Mouse (Mus musculus) duodenum, adult 2 months (tissue): ENCODE results near the gene Gpr149. TPM values are rescaled to one million over a fixed set of nuclear protein-coding genes. Genes with fewer than 3 reads are reported as not detected.

Experiments
- polyA plus RNA-seq: library from polyadenylated mRNA; depleted of rRNA; stranded (reverse); fragments of >200 nt; gene quantifications from 2 replicates; pipeline ENCODE4 v1.2.3, GENCODE M21; 2012; ENCODE audit warnings: low replicate concordance; rRNA removed

The Gpr149 gene
- polyA plus RNA-seq: 0.09 and 0.13 TPM in 2 replicates

DNA sequence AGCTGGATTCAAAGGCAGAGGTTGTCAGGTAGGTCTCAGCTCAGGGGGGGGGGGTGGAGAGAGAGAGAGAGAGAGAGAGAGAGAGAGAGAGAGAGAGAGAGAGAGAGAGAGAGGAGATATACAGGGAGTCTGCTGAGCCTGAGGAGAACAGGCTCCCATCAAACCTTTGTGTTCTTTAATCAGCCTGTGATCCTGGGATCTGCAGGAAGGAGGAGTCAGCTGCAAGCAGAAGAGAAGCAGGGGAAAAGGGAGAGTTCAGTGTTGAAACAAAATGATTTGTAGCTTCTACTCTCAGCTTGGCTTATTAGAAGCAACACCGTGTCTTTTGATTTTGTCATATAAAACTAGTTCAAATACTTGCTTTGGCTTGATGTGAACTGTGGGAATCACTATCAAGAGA, at the start of gene Gpr149:
Gene Gpr149 (minus strand): TSS at position 168 of the 400 bp plus-strand sequence.

DNA sequence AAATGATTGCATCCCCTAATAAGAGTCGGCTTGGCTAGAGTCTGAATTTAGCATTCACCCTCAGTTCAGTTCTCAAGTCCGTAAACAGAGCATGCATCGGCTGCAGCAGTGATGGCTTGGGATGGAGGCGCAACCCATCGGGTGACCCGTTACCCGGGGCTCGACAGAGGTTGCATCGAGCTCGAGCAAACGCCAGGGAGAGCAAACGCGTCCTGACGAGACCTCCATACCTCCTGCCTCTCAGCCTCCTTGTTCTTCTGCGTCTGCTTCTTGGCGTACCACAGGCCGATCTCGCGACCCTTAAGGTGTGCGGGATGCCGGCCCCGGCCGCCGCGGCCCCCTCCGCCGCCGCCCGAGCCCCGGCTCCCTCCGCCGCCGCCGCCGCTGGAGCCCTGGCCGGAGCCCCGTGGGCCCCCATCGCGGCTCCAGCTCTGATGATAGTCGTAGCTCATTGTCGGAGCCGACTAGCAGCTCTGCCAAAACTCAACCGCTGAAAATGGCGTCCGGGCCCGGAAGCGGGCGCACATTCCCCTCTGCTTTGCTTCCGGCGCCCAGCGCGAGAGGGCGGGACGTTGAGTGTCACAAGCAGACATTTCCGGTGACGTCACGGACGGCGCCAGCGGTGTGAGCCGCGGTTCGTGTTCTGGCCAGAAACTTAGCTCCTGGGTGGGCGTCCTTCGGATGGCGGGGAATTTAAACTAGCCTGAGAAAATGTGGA, 98.3 kb downstream of the Gpr149 start, which contains the start of gene Dhx36:
Gene Dhx36 (minus strand): TSS at position 517 of the 718 bp plus-strand sequence.

Other genes starting within 250 kb of the Gpr149 start
- gene Dhx36, start 98.1 kb downstream of the Gpr149 start, polyA plus RNA-seq: 0.42 and 0.44 TPM in 2 replicates